Mouse (Mus musculus): ENCODE results near the gene Prkcsh. TPM values are rescaled to one million over a fixed set of nuclear protein-coding genes. Genes with fewer than 3 reads are reported as not detected.

Prkcsh gene
- polyA plus RNA-seq, 1 experiment from 2014 or later, result 121 TPM

DNA sequence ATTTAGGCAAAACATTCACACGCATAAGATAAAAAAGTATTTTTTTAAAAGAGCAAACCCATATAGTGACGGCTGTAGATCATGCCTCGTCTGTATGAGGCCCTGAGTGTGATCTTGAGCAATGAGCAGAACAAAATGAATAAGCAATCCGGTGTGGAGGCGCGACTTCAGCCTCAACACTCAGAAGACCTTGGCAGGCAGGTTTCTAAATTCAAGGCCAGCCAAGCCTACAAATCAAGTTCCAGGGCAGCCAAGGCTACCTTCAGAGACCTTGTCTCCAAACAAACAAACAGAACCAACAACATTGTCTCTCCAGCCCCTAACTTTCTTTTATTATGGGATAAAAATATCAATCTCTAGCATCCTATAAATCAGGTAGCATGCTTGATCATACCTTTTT is 2.3 kb upstream of the Prkcsh start:
- no peak overlapping the region for H3K4me3 ChIP-seq (ENCODE audit: low read length)
- peaks cover 10% of the 10 kb centered on the region for H3K36me3 ChIP-seq (ENCODE audit: control insufficient read depth, insufficient read depth, low read length)
- no peaks in the 10 kb centered on the region; the same call in 1 of the 2 replicates for H3K27me3 ChIP-seq (ENCODE audit: control insufficient read depth, insufficient read depth, low read depth, low read length)
- peaks cover 12% of the 10 kb centered on the region for H3K4me1 ChIP-seq (replicated peaks; ENCODE audit: control insufficient read depth, insufficient read depth, low read length)
- ATAC-seq (ENCODE audit: low read depth), result no peak
- H3K4me2 ChIP-seq (ENCODE audit: low read depth, low read length), result no peak overlapping the region
- WGBS, result 84% methylated on average over 6 of the region's 6 CpGs
- H3K27ac ChIP-seq (ENCODE audit: low read length), result no peak overlapping the region
- no peaks in the 10 kb centered on the region for H3K9me3 ChIP-seq (ENCODE audit: control insufficient read depth, low read length)
- H3K9ac ChIP-seq (ENCODE audit: low read length), result no peak overlapping the region

DNA sequence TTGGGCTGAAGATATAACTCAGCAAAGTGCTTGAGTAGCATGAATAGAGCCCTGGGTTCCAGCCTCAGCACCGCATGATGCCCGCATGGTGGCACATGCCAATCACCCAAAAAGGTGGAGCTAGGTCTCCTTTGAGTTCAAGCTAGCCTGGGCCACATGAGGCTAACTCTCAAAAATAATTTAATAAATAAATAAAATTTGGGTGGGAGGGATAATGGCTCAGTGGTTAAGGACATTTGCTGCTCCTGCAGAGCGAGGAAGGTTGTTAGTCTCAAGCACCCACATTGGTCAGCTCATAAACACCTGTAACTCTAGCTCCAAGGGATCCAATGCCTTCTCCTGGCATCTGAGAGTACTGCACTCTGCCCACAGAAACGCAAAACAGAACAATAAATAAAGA is 973 bp upstream of the Prkcsh start:
- H3K9ac ChIP-seq (ENCODE audit: low read length), result no peak overlapping the region
- H3K4me1 ChIP-seq (replicated peaks; ENCODE audit: control insufficient read depth, insufficient read depth, low read length), result peaks cover 12% of the 10 kb centered on the region
- peaks cover 15% of the 10 kb centered on the region for H3K36me3 ChIP-seq (ENCODE audit: control insufficient read depth, insufficient read depth, low read length)
- H3K4me2 ChIP-seq (ENCODE audit: low read depth, low read length), result no peak overlapping the region
- WGBS, result 88% methylated on average over 4 of the region's 4 CpGs
- no peaks in the 10 kb centered on the region; the same call in 1 of the 2 replicates for H3K27me3 ChIP-seq (ENCODE audit: control insufficient read depth, insufficient read depth, low read depth, low read length)
- H3K27ac ChIP-seq (ENCODE audit: low read length), result no peak overlapping the region
- H3K9me3 ChIP-seq (ENCODE audit: control insufficient read depth, low read length), result no peaks in the 10 kb centered on the region
- no peak overlapping the region for H3K4me3 ChIP-seq (ENCODE audit: low read length)
- no peak for ATAC-seq (ENCODE audit: low read depth)

DNA sequence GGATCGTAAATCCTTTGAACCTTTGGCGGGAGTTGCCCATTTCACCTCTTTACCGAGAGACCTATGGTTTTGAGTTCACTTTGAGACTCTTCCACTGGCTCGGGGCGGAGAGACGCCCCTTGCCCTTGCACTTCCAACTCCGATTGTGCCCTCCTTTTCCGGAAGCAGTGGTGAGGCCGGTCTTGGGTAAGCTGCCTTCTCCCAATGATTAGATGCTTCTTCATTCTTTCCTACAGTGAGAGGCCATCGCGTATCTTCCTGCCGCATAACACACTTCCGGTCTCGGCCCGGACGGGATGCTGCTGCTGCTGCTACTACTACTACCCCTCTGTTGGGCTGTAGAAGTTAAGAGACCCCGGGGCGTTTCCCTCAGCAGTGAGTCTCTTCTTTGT is 553 bp downstream of the Prkcsh start:
- ATAC-seq (ENCODE audit: low read depth), result peak; percentile 6; the same call in 1 of the 2 replicates
- under 1% methylated on average over 18 of the region's 18 CpGs for WGBS
- Histone ChIP-seq H3K4me1 (replicated peaks; ENCODE audit: control insufficient read depth, insufficient read depth, low read length) (peaks cover 12% of the 10 kb centered on the region), H3K27me3 (ENCODE audit: control insufficient read depth, insufficient read depth, low read depth, low read length) (no peaks in the 10 kb centered on the region; the same call in 1 of the 2 replicates), H3K36me3 (ENCODE audit: control insufficient read depth, insufficient read depth, low read length) (peaks cover 27% of the 10 kb centered on the region), H3K9ac (ENCODE audit: low read length) (peak overlapping the region; percentile 75), H3K4me3 (ENCODE audit: low read length) (peak overlapping the region; percentile 71), H3K9me3 (ENCODE audit: control insufficient read depth, low read length) (no peaks in the 10 kb centered on the region), H3K27ac (ENCODE audit: low read length) (peak overlapping the region; percentile 29; the same call in 1 of the 2 replicates), H3K4me2 (ENCODE audit: low read depth, low read length) (peak overlapping the region; percentile 71)

DNA sequence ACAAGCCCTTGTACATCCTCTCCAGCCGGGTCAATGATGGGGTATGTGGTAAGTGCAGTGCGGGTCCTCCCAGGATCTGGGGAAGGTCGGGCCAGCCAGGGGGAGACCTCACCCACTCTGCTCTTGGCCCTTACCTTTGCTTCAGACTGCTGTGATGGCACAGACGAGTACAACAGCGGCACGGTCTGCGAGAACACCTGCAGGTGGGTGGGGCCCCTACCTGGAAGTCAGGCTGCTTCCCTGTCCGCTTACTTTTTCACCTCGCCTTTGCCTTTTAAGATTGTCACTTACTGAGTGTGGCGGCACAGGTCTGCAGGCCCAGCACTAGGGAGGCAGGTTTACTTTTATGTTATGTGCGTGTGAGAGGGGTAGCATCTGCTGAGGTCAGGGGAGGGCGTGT is 1.9 kb downstream of the Prkcsh start:
- no peaks in the 10 kb centered on the region for H3K27me3 ChIP-seq (ENCODE audit: control insufficient read depth, insufficient read depth, low read depth, low read length)
- no peak for ATAC-seq (ENCODE audit: low read depth)

DNA sequence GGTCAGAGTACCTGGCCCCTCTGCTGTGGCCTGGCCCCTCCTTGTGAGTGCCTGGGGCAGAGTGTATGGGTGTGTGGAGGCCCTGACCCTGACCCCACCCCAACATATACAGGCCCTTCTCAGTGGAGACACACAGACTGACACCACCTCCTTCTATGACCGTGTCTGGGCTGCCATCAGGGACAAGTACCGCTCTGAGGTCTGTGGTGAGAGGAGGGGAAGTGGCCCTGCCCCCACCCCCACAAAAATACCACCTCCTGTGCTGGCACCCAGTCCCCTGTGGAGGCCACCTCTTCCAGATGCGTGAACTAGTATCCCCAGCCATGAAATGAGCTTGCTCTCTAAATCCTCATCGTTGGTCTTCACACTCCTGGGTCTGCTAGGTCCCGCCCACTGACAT is 8.4 kb downstream of the Prkcsh start:
- H3K9ac ChIP-seq (ENCODE audit: low read length), result no peak overlapping the region
- no peak overlapping the region for H3K4me3 ChIP-seq (ENCODE audit: low read length)
- H3K4me2 ChIP-seq (ENCODE audit: low read depth, low read length), result no peak overlapping the region
- no peaks in the 10 kb centered on the region for H3K4me1 ChIP-seq (replicated peaks; ENCODE audit: control insufficient read depth, insufficient read depth, low read length)
- 81% methylated on average over 5 of the region's 5 CpGs for WGBS
- H3K27ac ChIP-seq (ENCODE audit: low read length), result no peak overlapping the region
- ATAC-seq (ENCODE audit: low read depth), result 0 out of 2 replicates have a peak, but pooled peaks have one; percentile 19
- H3K27me3 ChIP-seq (ENCODE audit: control insufficient read depth, insufficient read depth, low read depth, low read length), result no peaks in the 10 kb centered on the region
- H3K36me3 ChIP-seq (ENCODE audit: control insufficient read depth, insufficient read depth, low read length), result peaks cover 70% of the 10 kb centered on the region
- no peaks in the 10 kb centered on the region for H3K9me3 ChIP-seq (ENCODE audit: control insufficient read depth, low read length)

More for the DNA sequence above, 1.9 kb downstream of the Prkcsh start:
- Histone ChIP-seq H3K9me3 (ENCODE audit: control insufficient read depth, low read length) (no peaks in the 10 kb centered on the region), H3K4me1 (replicated peaks; ENCODE audit: control insufficient read depth, insufficient read depth, low read length) (peaks cover 12% of the 10 kb centered on the region), H3K4me3 (ENCODE audit: low read length) (no peak overlapping the region), H3K27ac (ENCODE audit: low read length) (no peak overlapping the region), H3K9ac (ENCODE audit: low read length) (no peak overlapping the region), H3K36me3 (ENCODE audit: control insufficient read depth, insufficient read depth, low read length) (peaks cover 38% of the 10 kb centered on the region), H3K4me2 (ENCODE audit: low read depth, low read length) (no peak overlapping the region)
- WGBS, result 90% methylated on average over 12 of the region's 12 CpGs

DNA sequence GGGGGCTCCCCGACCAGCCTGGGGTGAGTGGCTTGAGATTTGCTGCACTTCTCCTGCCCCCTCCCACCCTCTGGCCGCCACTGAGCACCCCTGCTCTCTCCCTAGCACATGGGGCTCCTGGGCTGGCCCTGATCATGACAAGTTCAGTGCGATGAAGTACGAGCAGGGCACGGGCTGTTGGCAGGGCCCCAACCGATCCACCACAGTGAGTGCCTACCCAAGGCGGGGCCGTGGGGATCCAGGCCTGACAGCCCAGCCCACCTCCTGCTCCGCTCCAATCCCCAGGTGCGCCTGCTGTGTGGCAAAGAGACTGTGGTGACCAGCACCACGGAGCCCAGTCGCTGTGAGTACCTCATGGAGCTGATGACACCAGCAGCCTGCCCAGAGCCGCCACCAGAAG is 10.1 kb downstream of the Prkcsh start:
- Histone ChIP-seq H3K9ac (ENCODE audit: low read length) (no peak overlapping the region), H3K9me3 (ENCODE audit: control insufficient read depth, low read length) (no peaks in the 10 kb centered on the region), H3K4me2 (ENCODE audit: low read depth, low read length) (no peak overlapping the region), H3K27ac (ENCODE audit: low read length) (no peak overlapping the region), H3K4me1 (replicated peaks; ENCODE audit: control insufficient read depth, insufficient read depth, low read length) (no peaks in the 10 kb centered on the region), H3K36me3 (ENCODE audit: control insufficient read depth, insufficient read depth, low read length) (peaks cover 56% of the 10 kb centered on the region), H3K27me3 (ENCODE audit: control insufficient read depth, insufficient read depth, low read depth, low read length) (no peaks in the 10 kb centered on the region), H3K4me3 (ENCODE audit: low read length) (no peak overlapping the region)
- no peak for ATAC-seq (ENCODE audit: low read depth)
- WGBS, result 91% methylated on average over 13 of the region's 13 CpGs

DNA sequence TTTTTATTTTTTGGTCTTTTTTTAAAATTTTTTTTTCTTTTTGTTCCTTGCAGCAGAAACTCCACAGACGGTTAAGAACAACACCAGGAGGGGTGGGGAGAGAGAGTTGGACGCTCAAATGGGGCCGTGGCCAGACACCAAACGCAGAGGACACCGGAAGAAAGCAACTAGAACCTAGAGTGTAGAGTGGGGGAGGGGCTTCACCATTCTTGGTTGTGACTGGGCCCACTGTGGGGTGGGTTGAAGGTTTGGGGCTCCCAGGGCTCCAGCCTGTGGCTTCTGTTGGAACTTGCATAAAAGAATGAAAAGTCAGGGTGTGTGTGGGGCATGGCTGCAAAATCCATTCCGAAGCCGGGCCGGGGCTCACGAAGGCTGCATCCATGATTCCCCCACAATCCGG is 13.6 kb downstream of the Prkcsh start:
- no peak for ATAC-seq (ENCODE audit: low read depth)
- H3K36me3 ChIP-seq (ENCODE audit: control insufficient read depth, insufficient read depth, low read length), result peaks cover 29% of the 10 kb centered on the region
- WGBS, result 66% methylated on average over 10 of the region's 10 CpGs
- H3K4me2 ChIP-seq (ENCODE audit: low read depth, low read length), result no peak overlapping the region
- no peak overlapping the region for H3K9ac ChIP-seq (ENCODE audit: low read length)
- H3K27me3 ChIP-seq (ENCODE audit: control insufficient read depth, insufficient read depth, low read depth, low read length), result no peaks in the 10 kb centered on the region
- no peaks in the 10 kb centered on the region for H3K4me1 ChIP-seq (replicated peaks; ENCODE audit: control insufficient read depth, insufficient read depth, low read length)
- H3K9me3 ChIP-seq (ENCODE audit: control insufficient read depth, low read length), result no peaks in the 10 kb centered on the region
- H3K4me3 ChIP-seq (ENCODE audit: low read length), result no peak overlapping the region
- H3K27ac ChIP-seq (ENCODE audit: low read length), result no peak overlapping the region

DNA sequence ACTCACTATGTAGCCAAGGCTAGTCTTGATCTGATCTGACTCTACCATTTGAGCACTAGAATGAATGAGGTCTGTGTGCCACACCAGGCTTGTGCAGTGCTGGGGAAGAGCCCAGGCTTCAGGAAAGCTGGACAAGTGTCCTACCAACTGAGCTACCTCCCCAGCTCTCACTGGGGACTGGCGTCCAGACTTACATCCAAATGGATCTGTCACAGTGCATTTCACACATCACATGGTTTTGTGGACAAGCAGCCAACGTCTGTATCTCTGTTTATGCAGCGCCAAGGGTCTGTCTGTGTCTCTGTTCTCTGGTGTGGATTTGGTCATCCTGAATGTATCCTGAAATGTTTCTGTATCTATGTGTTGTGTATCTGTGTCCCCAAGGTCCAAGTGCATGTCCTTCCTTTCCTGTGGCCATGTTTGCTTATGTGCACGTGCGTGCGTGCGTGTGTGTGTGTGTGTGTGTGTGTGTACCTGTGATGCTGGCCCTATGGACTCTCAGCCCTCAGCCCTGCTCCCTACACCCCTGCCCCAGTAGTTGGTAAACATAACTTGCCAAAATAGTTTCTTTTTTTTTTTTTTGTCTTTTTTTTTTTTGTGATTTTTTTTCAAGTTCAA is 14.7 kb downstream of the Prkcsh start:
- no peaks in the 10 kb centered on the region for H3K4me1 ChIP-seq (replicated peaks; ENCODE audit: control insufficient read depth, insufficient read depth, low read length)
- peaks cover 19% of the 10 kb centered on the region for H3K36me3 ChIP-seq (ENCODE audit: control insufficient read depth, insufficient read depth, low read length)
- H3K4me2 ChIP-seq (ENCODE audit: low read depth, low read length), result no peak overlapping the region
- no peaks in the 10 kb centered on the region for H3K27me3 ChIP-seq (ENCODE audit: control insufficient read depth, insufficient read depth, low read depth, low read length)
- ATAC-seq (ENCODE audit: low read depth), result no peak
- WGBS, result 58% methylated on average over 7 of the region's 7 CpGs
- no peak overlapping the region for H3K27ac ChIP-seq (ENCODE audit: low read length)
- no peak overlapping the region for H3K4me3 ChIP-seq (ENCODE audit: low read length)
- H3K9me3 ChIP-seq (ENCODE audit: control insufficient read depth, low read length), result no peaks in the 10 kb centered on the region
- H3K9ac ChIP-seq (ENCODE audit: low read length), result no peak overlapping the region

DNA sequence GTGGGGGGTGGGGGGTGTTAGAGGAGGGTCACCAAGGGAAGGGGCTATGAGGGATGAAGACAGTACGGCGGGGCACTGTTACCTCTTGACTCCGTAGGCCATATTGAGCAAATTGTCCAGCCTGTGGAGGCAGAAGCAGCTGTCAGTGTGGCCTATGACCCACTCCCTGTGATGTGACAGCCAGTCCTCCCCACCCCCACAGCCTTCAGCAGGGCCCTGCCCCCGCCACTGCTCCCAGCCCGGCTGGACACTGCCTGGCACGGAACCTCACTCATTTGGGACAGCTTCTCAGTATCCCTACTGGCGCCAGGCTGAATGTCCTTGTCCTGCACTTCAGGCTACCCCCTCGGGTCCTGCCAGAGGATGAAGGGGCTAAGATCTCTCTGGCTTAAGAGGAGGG is 22.0 kb downstream of the Prkcsh start:
- no peak overlapping the region for H3K9ac ChIP-seq (ENCODE audit: low read length)
- H3K36me3 ChIP-seq (ENCODE audit: control insufficient read depth, insufficient read depth, low read length), result no peaks in the 10 kb centered on the region
- H3K27ac ChIP-seq (ENCODE audit: low read length), result no peak overlapping the region
- H3K4me3 ChIP-seq (ENCODE audit: low read length), result no peak overlapping the region
- H3K4me2 ChIP-seq (ENCODE audit: low read depth, low read length), result no peak overlapping the region
- no peaks in the 10 kb centered on the region for H3K27me3 ChIP-seq (ENCODE audit: control insufficient read depth, insufficient read depth, low read depth, low read length)
- no peaks in the 10 kb centered on the region for H3K9me3 ChIP-seq (ENCODE audit: control insufficient read depth, low read length)
- WGBS, result 38% methylated on average over 8 of the region's 8 CpGs
- no peaks in the 10 kb centered on the region for H3K4me1 ChIP-seq (replicated peaks; ENCODE audit: control insufficient read depth, insufficient read depth, low read length)
- peak; percentile 38 for ATAC-seq (ENCODE audit: low read depth)

DNA sequence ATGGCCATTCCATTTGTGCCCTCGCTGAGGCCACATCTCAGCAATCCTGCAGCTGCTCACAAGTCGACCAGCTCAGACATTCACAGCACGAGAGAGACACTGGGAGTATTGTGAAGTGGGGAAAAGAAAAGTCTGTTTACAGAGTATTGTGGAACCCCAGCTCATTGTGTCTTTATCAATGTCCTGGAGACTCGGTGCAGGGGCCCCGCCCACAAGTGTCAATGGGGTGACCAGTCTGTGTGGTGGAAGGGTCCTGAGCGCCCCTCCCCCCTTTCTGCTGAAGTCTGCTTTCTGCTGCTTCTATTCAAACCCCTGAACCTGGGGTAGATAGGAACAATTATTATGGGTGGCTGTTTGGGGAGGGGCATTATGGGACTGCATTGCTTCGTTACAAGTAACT is 25.9 kb downstream of the Prkcsh start:
- no peaks in the 10 kb centered on the region for H3K36me3 ChIP-seq (ENCODE audit: control insufficient read depth, insufficient read depth, low read length)
- WGBS, result 35% methylated on average over 7 of the region's 7 CpGs
- ATAC-seq (ENCODE audit: low read depth), result no peak

More for the DNA sequence above, 25.9 kb downstream of the Prkcsh start:
- H3K9ac ChIP-seq (ENCODE audit: low read length), result no peak overlapping the region
- no peak overlapping the region for H3K4me2 ChIP-seq (ENCODE audit: low read depth, low read length)
- no peak overlapping the region for H3K4me3 ChIP-seq (ENCODE audit: low read length)
- H3K4me1 ChIP-seq (replicated peaks; ENCODE audit: control insufficient read depth, insufficient read depth, low read length), result no peaks in the 10 kb centered on the region
- H3K27me3 ChIP-seq (ENCODE audit: control insufficient read depth, insufficient read depth, low read depth, low read length), result no peaks in the 10 kb centered on the region
- H3K27ac ChIP-seq (ENCODE audit: low read length), result no peak overlapping the region
- no peaks in the 10 kb centered on the region for H3K9me3 ChIP-seq (ENCODE audit: control insufficient read depth, low read length)

All from lung, embryonic 16.5 days (tissue).